Mouse (Mus musculus) liver, embryonic 14.5 days (tissue): ENCODE measurements around the gene Znrf3.

Experiments
- CTCF ChIP-seq: IDR thresholded peaks from 2 replicates; pipeline ENCODE4 v1.5.1; 2016; ENCODE audit warnings: antibody characterized with exemption, low read depth, control low read depth
- EP300 ChIP-seq: IDR thresholded peaks from 2 replicates; pipeline ENCODE4 v1.6.1; 2016; ENCODE audit warnings: antibody characterized with exemption, low read depth

- TF ChIP-seq EP300 = no peak
- TF ChIP-seq CTCF = no peak
These were observed 107.8 kb downstream of the Znrf3 start for GRCm38 (mm10) chr11:5336852-5337251.
